Mouse (Mus musculus): ENCODE results near the gene Ablim1.

DNA sequence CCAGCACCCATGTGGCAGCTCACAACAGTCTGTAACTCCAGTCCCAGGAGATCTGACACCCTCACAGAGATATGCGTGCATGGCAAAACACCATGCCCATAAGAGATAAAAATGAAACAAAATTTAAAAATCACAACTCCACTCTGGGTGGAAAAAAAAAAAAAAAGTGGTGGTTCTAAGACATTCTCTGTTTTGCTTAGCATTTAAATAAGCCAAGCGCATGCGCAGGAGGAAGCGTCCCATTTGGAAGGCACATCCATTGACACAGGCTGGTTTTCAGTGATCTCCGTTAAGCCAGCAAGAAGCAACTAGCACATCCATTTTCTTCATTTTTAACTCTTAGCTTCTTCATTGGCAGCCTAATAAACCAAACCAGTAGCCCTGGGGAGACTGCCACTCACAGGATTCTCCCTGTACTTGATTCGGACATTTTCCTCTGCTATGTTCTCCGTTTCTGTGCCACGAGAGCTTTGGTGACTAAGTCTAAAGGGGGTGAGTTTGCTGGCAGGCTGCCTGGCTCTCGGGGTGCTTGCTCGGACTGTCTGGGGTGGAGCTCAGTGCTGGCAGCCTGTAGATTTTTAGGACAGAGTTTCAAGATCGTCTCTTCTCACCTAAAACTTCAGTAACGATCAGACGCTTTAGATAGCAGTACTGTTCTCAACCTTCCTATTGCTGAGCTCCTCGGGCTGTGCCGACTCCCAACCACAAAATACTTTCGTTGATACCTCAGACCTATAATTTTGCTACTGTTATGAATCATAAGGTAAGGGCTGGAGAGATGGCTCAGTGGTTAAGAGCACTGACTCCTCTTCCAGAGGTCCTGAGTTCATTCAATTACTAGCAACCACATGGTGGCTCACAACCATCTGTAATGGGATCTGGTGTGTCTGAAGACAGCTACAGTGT is 259.3 kb downstream of the Ablim1 start:
- TF ChIP-seq CTCF (IDR thresholded peaks at IDR 0.05; ENCODE audit: low read depth) = no peak
- TF ChIP-seq EP300 (IDR thresholded peaks at IDR 0.05; ENCODE audit: low read depth) = no peak
